Mouse (Mus musculus): Measurements from ENCODE around the gene Slc47a1. TPM values are rescaled to one million over a fixed set of nuclear protein-coding genes. Genes with fewer than 3 reads are reported as not detected.

The Slc47a1 gene
- polyA plus RNA-seq, 1 experiment from 2014 or later: 0.72 TPM

DNA sequence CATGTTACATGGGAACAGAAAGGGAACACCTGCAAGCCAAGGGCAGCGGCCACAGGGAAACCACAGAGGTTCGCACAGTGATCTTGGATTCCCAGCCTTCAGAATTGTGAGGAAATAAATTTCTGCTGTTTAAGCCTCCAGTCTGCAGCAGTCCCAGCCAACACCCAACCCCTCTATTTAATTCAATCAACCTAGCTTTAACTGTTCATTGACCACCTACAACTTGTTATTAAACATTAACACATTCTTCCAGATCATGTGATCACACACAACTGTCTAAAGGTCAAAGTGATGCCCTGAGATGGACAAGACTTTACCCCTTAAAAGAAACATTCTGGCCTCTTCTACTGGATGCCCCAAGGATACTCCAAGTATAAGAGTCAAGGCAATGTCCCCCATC is 9.5 kb downstream of the Slc47a1 start:
- Histone ChIP-seq H3K27me3 (0 out of 2 replicates have a peak, but pooled peaks cover 3% of the 10 kb centered on the region), H3K4me3 (no peak overlapping the region), H3K9me3 (no peaks in the 10 kb centered on the region), H3K36me3 (no peaks in the 10 kb centered on the region), H3K4me2 (no peak overlapping the region), H3K4me1 (no peaks in the 10 kb centered on the region), H3K27ac (no peak overlapping the region), H3K9ac (no peak overlapping the region)
- WGBS: 91% methylated on average over 2 of the region's 2 CpGs
- ATAC-seq (ENCODE audit: insufficient number of reproducible peaks, insufficient read depth, low FRiP score, low TSS enrichment, low read depth): no peak

- no peak overlapping the region for H3K9ac ChIP-seq
- H3K4me1 ChIP-seq: no peaks in the 10 kb centered on the region
Measured at GRCm38 (mm10) chr11:61366517-61367273, 11.4 kb downstream of the Slc47a1 start.

DNA sequence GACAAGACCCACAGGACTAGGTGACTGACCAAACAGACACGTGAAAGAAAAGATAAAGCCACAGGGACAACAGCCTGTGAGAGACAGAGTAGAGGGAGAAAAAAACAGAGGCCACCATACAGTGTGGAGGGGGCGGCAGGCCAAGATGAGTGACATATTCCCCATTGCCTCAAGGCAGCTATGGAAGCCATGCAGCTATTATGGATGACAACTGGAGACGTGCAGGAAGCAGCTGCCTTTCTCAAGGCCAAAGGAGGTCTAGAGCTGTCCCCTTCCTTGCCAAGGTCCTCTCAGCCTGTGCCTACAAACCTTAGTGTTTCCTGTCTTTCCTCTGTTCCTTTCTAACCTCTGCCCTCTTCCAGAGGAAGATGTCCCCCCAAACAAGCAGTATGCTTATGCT is 12.2 kb downstream of the Slc47a1 start:
- no peaks in the 10 kb centered on the region for H3K4me1 ChIP-seq
- no peak overlapping the region for H3K27ac ChIP-seq
- 53% methylated on average over 3 of the region's 3 CpGs for WGBS
- H3K27me3 ChIP-seq: 0 out of 2 replicates have a peak, but pooled peaks cover 3% of the 10 kb centered on the region
- ATAC-seq (ENCODE audit: insufficient number of reproducible peaks, insufficient read depth, low FRiP score, low TSS enrichment, low read depth): no peak
- H3K36me3 ChIP-seq: no peaks in the 10 kb centered on the region
- no peaks in the 10 kb centered on the region for H3K9me3 ChIP-seq
- no peak overlapping the region for H3K4me3 ChIP-seq
- H3K9ac ChIP-seq: no peak overlapping the region
- no peak overlapping the region for H3K4me2 ChIP-seq

More at GRCm38 (mm10) chr11:61366517-61367273, 11.4 kb downstream of the Slc47a1 start:
- Histone ChIP-seq H3K4me3 (no peak overlapping the region), H3K9me3 (no peaks in the 10 kb centered on the region), H3K4me2 (no peak overlapping the region), H3K27me3 (0 out of 2 replicates have a peak, but pooled peaks cover 3% of the 10 kb centered on the region), H3K27ac (no peak overlapping the region), H3K36me3 (no peaks in the 10 kb centered on the region)
- ATAC-seq (ENCODE audit: insufficient number of reproducible peaks, insufficient read depth, low FRiP score, low TSS enrichment, low read depth): no peak
- 77% methylated on average over 9 of the region's 9 CpGs for WGBS

GRCm38 (mm10) chr11:61364096-61364495 is 14.0 kb downstream of the Slc47a1 start:
- H3K4me3 ChIP-seq: no peak overlapping the region
- ATAC-seq (ENCODE audit: insufficient number of reproducible peaks, insufficient read depth, low FRiP score, low TSS enrichment, low read depth): no peak
- H3K9me3 ChIP-seq: no peaks in the 10 kb centered on the region
- no peak overlapping the region for H3K4me2 ChIP-seq
- no peaks in the 10 kb centered on the region for H3K4me1 ChIP-seq
- no peak overlapping the region for H3K27ac ChIP-seq
- WGBS: 89% methylated on average over 6 of the region's 6 CpGs
- H3K36me3 ChIP-seq: no peaks in the 10 kb centered on the region
- 0 out of 2 replicates have a peak, but pooled peaks cover 3% of the 10 kb centered on the region for H3K27me3 ChIP-seq
- H3K9ac ChIP-seq: no peak overlapping the region

DNA sequence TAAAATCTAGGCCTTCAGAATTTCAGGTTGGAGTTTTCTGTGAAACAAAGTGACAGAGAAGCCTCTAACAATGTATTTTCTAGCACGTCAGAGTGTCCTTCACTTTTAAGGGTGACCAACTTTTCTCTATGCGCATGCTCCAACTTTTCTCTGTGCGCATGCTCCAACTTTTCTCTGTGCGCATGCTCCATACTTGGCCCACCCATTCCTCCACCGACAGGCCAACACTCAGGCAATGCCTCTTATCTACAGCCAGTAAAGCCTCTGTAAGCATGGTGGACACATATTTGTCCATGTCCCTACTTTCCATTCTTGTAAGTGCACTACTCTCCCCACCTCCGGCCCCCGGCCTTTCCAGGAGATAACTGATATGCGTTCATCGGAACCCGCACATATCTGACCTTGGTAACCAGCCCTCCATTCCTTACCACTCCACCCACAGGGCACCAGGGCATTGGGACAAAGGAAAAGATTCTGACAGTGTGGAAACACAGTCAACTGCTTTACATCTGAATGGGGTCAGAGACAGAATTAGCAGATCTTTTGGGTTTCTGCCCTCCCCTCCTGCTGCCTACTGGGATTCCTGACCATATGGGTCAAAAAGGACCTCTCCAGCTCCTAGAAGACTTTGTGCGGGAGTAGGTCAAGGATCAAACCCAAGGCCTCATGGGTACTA is 16.5 kb downstream of the Slc47a1 start:
- Histone ChIP-seq H3K27ac (no peak overlapping the region), H3K27me3 (no peaks in the 10 kb centered on the region), H3K4me2 (no peak overlapping the region), H3K4me1 (no peaks in the 10 kb centered on the region), H3K36me3 (no peaks in the 10 kb centered on the region), H3K9ac (no peak overlapping the region), H3K4me3 (no peak overlapping the region), H3K9me3 (no peaks in the 10 kb centered on the region)
- 93% methylated on average over 11 of the region's 11 CpGs for WGBS
- no peak for ATAC-seq (ENCODE audit: insufficient number of reproducible peaks, insufficient read depth, low FRiP score, low TSS enrichment, low read depth)

DNA sequence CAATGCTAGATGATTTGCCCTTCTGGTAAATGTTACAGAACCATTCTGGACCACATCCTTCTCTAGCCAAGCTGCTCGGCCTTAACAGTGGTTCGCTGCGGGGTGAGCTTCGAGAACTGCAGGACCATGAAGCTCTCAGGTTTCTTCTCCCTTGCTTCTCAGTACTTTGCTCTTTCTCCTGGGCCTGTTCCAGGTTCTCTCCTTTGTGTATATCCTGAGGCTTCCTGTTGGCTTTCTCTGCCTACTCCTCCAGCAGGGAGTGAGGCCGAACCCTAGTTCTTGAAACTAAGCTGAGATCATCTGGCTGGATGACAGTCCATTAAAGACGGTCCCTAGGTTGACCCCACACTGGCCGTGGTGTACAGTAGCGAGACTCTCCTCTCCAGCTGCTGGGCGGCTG is 21.5 kb downstream of the Slc47a1 start:
- H3K27ac ChIP-seq: no peak overlapping the region
- H3K36me3 ChIP-seq: no peaks in the 10 kb centered on the region
- no peaks in the 10 kb centered on the region; the same call in 1 of the 2 replicates for H3K27me3 ChIP-seq
- no peak overlapping the region for H3K4me2 ChIP-seq
- H3K4me1 ChIP-seq: peaks cover 10% of the 10 kb centered on the region; the same call in 1 of the 2 replicates
- ATAC-seq (ENCODE audit: insufficient number of reproducible peaks, insufficient read depth, low FRiP score, low TSS enrichment, low read depth): no peak
- no peak overlapping the region for H3K9ac ChIP-seq
- no peaks in the 10 kb centered on the region for H3K9me3 ChIP-seq
- H3K4me3 ChIP-seq: no peak overlapping the region
- 80% methylated on average over 9 of the region's 9 CpGs for WGBS

GRCm38 (mm10) chr11:61356111-61356510 is 22.0 kb downstream of the Slc47a1 start:
- 61% methylated on average over 6 of the region's 6 CpGs for WGBS
- no peak overlapping the region for H3K27ac ChIP-seq
- no peak overlapping the region for H3K4me2 ChIP-seq
- no peak overlapping the region for H3K9ac ChIP-seq
- ATAC-seq (ENCODE audit: insufficient number of reproducible peaks, insufficient read depth, low FRiP score, low TSS enrichment, low read depth): no peak
- H3K27me3 ChIP-seq: no peaks in the 10 kb centered on the region; the same call in 1 of the 2 replicates
- H3K9me3 ChIP-seq: no peaks in the 10 kb centered on the region
- no peaks in the 10 kb centered on the region for H3K36me3 ChIP-seq
- peaks cover 10% of the 10 kb centered on the region; the same call in 1 of the 2 replicates for H3K4me1 ChIP-seq
- H3K4me3 ChIP-seq: no peak overlapping the region

GRCm38 (mm10) chr11:61355351-61355750 is 22.8 kb downstream of the Slc47a1 start:
- H3K27me3 ChIP-seq: no peaks in the 10 kb centered on the region; the same call in 1 of the 2 replicates
- H3K9ac ChIP-seq: no peak overlapping the region
- H3K27ac ChIP-seq: no peak overlapping the region
- H3K4me2 ChIP-seq: no peak overlapping the region
- peaks cover 10% of the 10 kb centered on the region; the same call in 1 of the 2 replicates for H3K4me1 ChIP-seq
- H3K9me3 ChIP-seq: no peaks in the 10 kb centered on the region
- H3K4me3 ChIP-seq: no peak overlapping the region
- 78% methylated on average over 5 of the region's 5 CpGs for WGBS
- no peak for ATAC-seq (ENCODE audit: insufficient number of reproducible peaks, insufficient read depth, low FRiP score, low TSS enrichment, low read depth)
- no peaks in the 10 kb centered on the region for H3K36me3 ChIP-seq

GRCm38 (mm10) chr11:61354346-61354745 is 23.8 kb downstream of the Slc47a1 start:
- Histone ChIP-seq H3K9ac (no peak overlapping the region), H3K27me3 (no peaks in the 10 kb centered on the region; the same call in 1 of the 2 replicates), H3K36me3 (no peaks in the 10 kb centered on the region), H3K4me1 (peaks cover 10% of the 10 kb centered on the region; the same call in 1 of the 2 replicates), H3K4me3 (no peak overlapping the region), H3K9me3 (no peaks in the 10 kb centered on the region), H3K4me2 (no peak overlapping the region), H3K27ac (no peak overlapping the region)
- no peak for ATAC-seq (ENCODE audit: insufficient number of reproducible peaks, insufficient read depth, low FRiP score, low TSS enrichment, low read depth)
- 81% methylated on average over 6 of the region's 6 CpGs for WGBS

- peaks cover 3% of the 10 kb centered on the region; the same call in 1 of the 2 replicates for H3K27me3 ChIP-seq
- no peak for ATAC-seq (ENCODE audit: insufficient number of reproducible peaks, insufficient read depth, low FRiP score, low TSS enrichment, low read depth)
- no peak overlapping the region for H3K27ac ChIP-seq
- no peak overlapping the region for H3K4me3 ChIP-seq
- H3K4me1 ChIP-seq: peaks cover 10% of the 10 kb centered on the region; the same call in 1 of the 2 replicates
- H3K9ac ChIP-seq: 0 out of 2 replicates have a peak overlapping the region, but pooled peaks have one; percentile 11
- no peaks in the 10 kb centered on the region for H3K9me3 ChIP-seq
- 80% methylated on average over 2 of the region's 2 CpGs for WGBS
- no peak overlapping the region for H3K4me2 ChIP-seq
- H3K36me3 ChIP-seq: no peaks in the 10 kb centered on the region
Measured at GRCm38 (mm10) chr11:61353038-61353437, 25.1 kb downstream of the Slc47a1 start.

- Histone ChIP-seq H3K4me2 (no peak overlapping the region), H3K4me1 (peaks cover 10% of the 10 kb centered on the region; the same call in 1 of the 2 replicates), H3K27ac (no peak overlapping the region), H3K36me3 (no peaks in the 10 kb centered on the region), H3K9me3 (no peaks in the 10 kb centered on the region), H3K4me3 (no peak overlapping the region), H3K27me3 (peaks cover 10% of the 10 kb centered on the region; the same call in 1 of the 2 replicates), H3K9ac (no peak overlapping the region)
- ATAC-seq (ENCODE audit: insufficient number of reproducible peaks, insufficient read depth, low FRiP score, low TSS enrichment, low read depth): no peak
- 59% methylated on average over 9 of the region's 9 CpGs for WGBS
Measured at GRCm38 (mm10) chr11:61352138-61352651, 25.9 kb downstream of the Slc47a1 start.
